Mouse (Mus musculus) liver, embryonic 14 days (tissue): Measurements from ENCODE around the gene Rundc3b. TPM values are rescaled to one million over a fixed set of nuclear protein-coding genes. Genes with fewer than 3 reads are reported as not detected.

Experiments
- polyA plus RNA-seq: library from polyadenylated mRNA; depleted of rRNA; stranded (reverse); fragments of >200 nt; gene quantifications from 2 replicates; pipeline ENCODE4 v1.2.3, GENCODE M21; 2012; rRNA removed

Gene Rundc3b
- polyA plus RNA-seq: 0.09 and 0.10 TPM in 2 replicates

GRCm38 (mm10) chr5:8622596-8623231 lies at the start of gene Rundc3b:
Gene Rundc3b, minus strand, starts transcription at chr5:8622952.

DNA sequence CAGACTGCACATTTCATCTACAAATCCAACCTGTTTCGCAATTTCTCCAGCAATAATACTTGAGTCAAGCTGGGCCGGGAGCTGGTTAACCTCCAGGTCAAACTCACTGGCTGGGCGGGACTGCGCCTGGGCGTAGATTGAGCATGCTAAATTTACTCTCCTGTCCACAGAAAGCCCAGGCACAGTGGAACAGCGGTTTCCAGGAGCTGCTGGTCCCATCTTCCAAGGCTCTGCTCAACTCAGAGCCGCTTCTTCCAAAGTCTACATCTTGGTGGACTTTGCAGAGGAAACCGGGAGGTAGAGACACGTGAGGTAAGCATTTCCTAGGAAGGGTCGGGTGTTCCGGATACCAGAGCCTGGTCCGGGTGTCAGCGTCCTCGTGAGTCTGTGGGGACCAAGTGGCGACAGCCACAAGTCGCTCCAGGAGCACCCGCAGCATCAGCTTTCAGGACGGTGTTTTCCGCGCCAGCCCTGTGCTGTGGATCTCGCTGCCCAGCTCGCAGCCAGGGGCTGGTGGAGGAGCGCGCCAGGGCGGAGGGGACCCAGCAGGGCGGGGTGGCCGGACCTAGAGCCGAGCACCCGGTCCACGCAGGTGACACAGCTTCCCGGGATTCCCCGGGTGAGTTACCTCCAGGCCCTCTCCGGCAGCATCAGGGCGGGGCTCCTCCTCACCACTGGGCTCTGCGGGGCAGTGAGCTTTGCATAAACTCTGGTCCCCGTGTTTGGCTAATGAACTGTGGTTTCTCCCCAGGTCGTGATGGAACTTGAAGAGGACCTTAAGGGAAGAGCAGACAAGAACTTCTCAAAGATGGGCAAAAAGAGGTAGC lies 37.4 kb upstream of the Rundc3b start, which contains the start of gene Abcb1a:
TSS of gene Abcb1a (plus strand) at position 167 of the 827 bp plus-strand sequence.

Other genes starting within 250 kb of the Rundc3b start
- gene Dbf4, start 200.2 kb downstream of the Rundc3b start, polyA plus RNA-seq: 27.6 and 29.3 TPM in 2 replicates
- 3.6 TPM in 2 replicates for gene Slc25a40, start 200.1 kb downstream of the Rundc3b start, polyA plus RNA-seq
- 0.78 TPM in 2 replicates for gene Abcb1a, start 37.1 kb upstream of the Rundc3b start, polyA plus RNA-seq
- gene Abcb1b, start 175.2 kb upstream of the Rundc3b start, polyA plus RNA-seq: 0.29 and 0.36 TPM in 2 replicates